Mouse (Mus musculus): ENCODE results near the gene Pdzk1. TPM values are rescaled to one million over a fixed set of nuclear protein-coding genes. Genes with fewer than 3 reads are reported as not detected.

Gene Pdzk1
- polyA plus RNA-seq, 1 experiment from 2014 or later, result not detected

- peaks cover 53% of the 10 kb centered on the region for H3K36me3 ChIP-seq
- H3K27ac ChIP-seq, result no peak overlapping the region
- no peak for ATAC-seq (ENCODE audit: insufficient number of reproducible peaks, insufficient read depth, low FRiP score, low TSS enrichment, low read depth)
- no peaks in the 10 kb centered on the region for H3K27me3 ChIP-seq
- H3K4me3 ChIP-seq, result no peak overlapping the region
- H3K4me1 ChIP-seq, result no peaks in the 10 kb centered on the region
- WGBS, result 93% methylated on average over 8 of the region's 8 CpGs
- no peaks in the 10 kb centered on the region for H3K9me3 ChIP-seq
- no peak overlapping the region for H3K4me2 ChIP-seq
- H3K9ac ChIP-seq, result no peak overlapping the region
Measured at GRCm38 (mm10) chr3:96868566-96868965, 39.5 kb downstream of the Pdzk1 start.

- no peaks in the 10 kb centered on the region for H3K9me3 ChIP-seq
- peaks cover 58% of the 10 kb centered on the region for H3K36me3 ChIP-seq
- no peak overlapping the region for H3K4me3 ChIP-seq
- no peak overlapping the region for H3K4me2 ChIP-seq
- no peak overlapping the region for H3K27ac ChIP-seq
- H3K27me3 ChIP-seq, result no peaks in the 10 kb centered on the region
- WGBS, result 95% methylated on average over 7 of the region's 7 CpGs
- ATAC-seq (ENCODE audit: insufficient number of reproducible peaks, insufficient read depth, low FRiP score, low TSS enrichment, low read depth), result no peak
- H3K4me1 ChIP-seq, result no peaks in the 10 kb centered on the region
- no peak overlapping the region for H3K9ac ChIP-seq
Measured at GRCm38 (mm10) chr3:96869091-96869490, 40.0 kb downstream of the Pdzk1 start.

- Histone ChIP-seq H3K4me2 (no peak overlapping the region), H3K36me3 (peaks cover 68% of the 10 kb centered on the region), H3K9me3 (no peaks in the 10 kb centered on the region), H3K27ac (no peak overlapping the region), H3K9ac (no peak overlapping the region), H3K4me1 (no peaks in the 10 kb centered on the region), H3K4me3 (no peak overlapping the region), H3K27me3 (no peaks in the 10 kb centered on the region)
- no peak for ATAC-seq (ENCODE audit: insufficient number of reproducible peaks, insufficient read depth, low FRiP score, low TSS enrichment, low read depth)
- 90% methylated on average over 2 of the region's 2 CpGs for WGBS
Measured at GRCm38 (mm10) chr3:96870270-96870669, 41.2 kb downstream of the Pdzk1 start.

GRCm38 (mm10) chr3:96871070-96871469 lies 42.0 kb downstream of the Pdzk1 start:
- no peaks in the 10 kb centered on the region for H3K27me3 ChIP-seq
- H3K9me3 ChIP-seq, result no peaks in the 10 kb centered on the region
- H3K4me2 ChIP-seq, result no peak overlapping the region
- no peak overlapping the region for H3K9ac ChIP-seq
- peaks cover 73% of the 10 kb centered on the region for H3K36me3 ChIP-seq
- H3K27ac ChIP-seq, result no peak overlapping the region
- H3K4me1 ChIP-seq, result no peaks in the 10 kb centered on the region
- no peak overlapping the region for H3K4me3 ChIP-seq
- no peak for ATAC-seq (ENCODE audit: insufficient number of reproducible peaks, insufficient read depth, low FRiP score, low TSS enrichment, low read depth)
- WGBS, result 76% methylated on average over 8 of the region's 8 CpGs

- Histone ChIP-seq H3K4me3 (no peak overlapping the region), H3K4me2 (no peak overlapping the region), H3K4me1 (no peaks in the 10 kb centered on the region), H3K27ac (no peak overlapping the region), H3K27me3 (no peaks in the 10 kb centered on the region), H3K36me3 (peaks cover 78% of the 10 kb centered on the region), H3K9ac (no peak overlapping the region), H3K9me3 (no peaks in the 10 kb centered on the region)
- ATAC-seq (ENCODE audit: insufficient number of reproducible peaks, insufficient read depth, low FRiP score, low TSS enrichment, low read depth), result no peak
- WGBS, result 92% methylated on average over 8 of the region's 8 CpGs
Measured at GRCm38 (mm10) chr3:96872501-96872900, 43.4 kb downstream of the Pdzk1 start.

GRCm38 (mm10) chr3:96874808-96875571 lies 45.9 kb downstream of the Pdzk1 start:
- Histone ChIP-seq H3K4me3 (no peak overlapping the region), H3K4me2 (no peak overlapping the region), H3K36me3 (peaks cover 79% of the 10 kb centered on the region), H3K4me1 (no peaks in the 10 kb centered on the region), H3K9me3 (no peaks in the 10 kb centered on the region), H3K27ac (no peak overlapping the region), H3K27me3 (no peaks in the 10 kb centered on the region), H3K9ac (no peak overlapping the region)
- WGBS, result 81% methylated on average over 7 of the region's 7 CpGs
- no peak for ATAC-seq (ENCODE audit: insufficient number of reproducible peaks, insufficient read depth, low FRiP score, low TSS enrichment, low read depth)

- H3K27ac ChIP-seq, result no peak overlapping the region
- H3K4me1 ChIP-seq, result no peaks in the 10 kb centered on the region
- H3K4me3 ChIP-seq, result no peak overlapping the region
- H3K4me2 ChIP-seq, result no peak overlapping the region
- no peaks in the 10 kb centered on the region for H3K9me3 ChIP-seq
- ATAC-seq (ENCODE audit: insufficient number of reproducible peaks, insufficient read depth, low FRiP score, low TSS enrichment, low read depth), result no peak
- H3K27me3 ChIP-seq, result no peaks in the 10 kb centered on the region
- peaks cover 75% of the 10 kb centered on the region for H3K36me3 ChIP-seq
- no peak overlapping the region for H3K9ac ChIP-seq
- 90% methylated on average over 9 of the region's 9 CpGs for WGBS
Measured at GRCm38 (mm10) chr3:96879536-96879935, 50.5 kb downstream of the Pdzk1 start.

- Histone ChIP-seq H3K27ac (no peak overlapping the region), H3K4me3 (no peak overlapping the region), H3K9me3 (no peaks in the 10 kb centered on the region), H3K36me3 (peaks cover 72% of the 10 kb centered on the region), H3K4me2 (no peak overlapping the region), H3K27me3 (no peaks in the 10 kb centered on the region), H3K9ac (no peak overlapping the region), H3K4me1 (no peaks in the 10 kb centered on the region)
- 91% methylated on average over 4 of the region's 4 CpGs for WGBS
- no peak for ATAC-seq (ENCODE audit: insufficient number of reproducible peaks, insufficient read depth, low FRiP score, low TSS enrichment, low read depth)
Measured at GRCm38 (mm10) chr3:96880385-96880784, 51.3 kb downstream of the Pdzk1 start.

- H3K27me3 ChIP-seq, result no peaks in the 10 kb centered on the region
- peaks cover 79% of the 10 kb centered on the region for H3K36me3 ChIP-seq
- H3K9me3 ChIP-seq, result no peaks in the 10 kb centered on the region
- H3K27ac ChIP-seq, result no peak overlapping the region
- H3K4me3 ChIP-seq, result no peak overlapping the region
- 75% methylated on average over 6 of the region's 6 CpGs for WGBS
- H3K4me2 ChIP-seq, result no peak overlapping the region
- H3K9ac ChIP-seq, result no peak overlapping the region
- H3K4me1 ChIP-seq, result no peaks in the 10 kb centered on the region
- no peak for ATAC-seq (ENCODE audit: insufficient number of reproducible peaks, insufficient read depth, low FRiP score, low TSS enrichment, low read depth)
Measured at GRCm38 (mm10) chr3:96881557-96881956, 52.5 kb downstream of the Pdzk1 start.

GRCm38 (mm10) chr3:96882061-96882849 lies 53.2 kb downstream of the Pdzk1 start:
- Histone ChIP-seq H3K4me2 (no peak overlapping the region), H3K27me3 (no peaks in the 10 kb centered on the region), H3K4me3 (no peak overlapping the region), H3K9me3 (no peaks in the 10 kb centered on the region), H3K9ac (no peak overlapping the region), H3K36me3 (peaks cover 80% of the 10 kb centered on the region), H3K4me1 (peaks cover 3% of the 10 kb centered on the region; the same call in 1 of the 2 replicates), H3K27ac (no peak overlapping the region)
- WGBS, result 91% methylated on average over 14 of the region's 14 CpGs
- ATAC-seq (ENCODE audit: insufficient number of reproducible peaks, insufficient read depth, low FRiP score, low TSS enrichment, low read depth), result no peak

- H3K9ac ChIP-seq, result no peak overlapping the region
- no peak overlapping the region for H3K27ac ChIP-seq
- H3K27me3 ChIP-seq, result no peaks in the 10 kb centered on the region
- no peak for ATAC-seq (ENCODE audit: insufficient number of reproducible peaks, insufficient read depth, low FRiP score, low TSS enrichment, low read depth)
- peaks cover 7% of the 10 kb centered on the region for H3K4me1 ChIP-seq
- no peak overlapping the region for H3K4me2 ChIP-seq
- no peak overlapping the region for H3K4me3 ChIP-seq
- 96% methylated on average over 7 of the region's 7 CpGs for WGBS
- no peaks in the 10 kb centered on the region for H3K9me3 ChIP-seq
- peaks cover 70% of the 10 kb centered on the region for H3K36me3 ChIP-seq
Measured at GRCm38 (mm10) chr3:96883690-96884089, 54.6 kb downstream of the Pdzk1 start.
